Mouse (Mus musculus) cerebellum, adult 2 months (tissue): ENCODE measurements around the gene Hyal1.

Experiments used
- CTCF ChIP-seq: fragments of 200-500 bp; IDR thresholded peaks from 2 replicates; pipeline ENCODE4 v1.5.1; 2011; ENCODE audit warnings: low read depth, mild to moderate bottlenecking, control low read depth, low read length, moderate library complexity, borderline replicate concordance; ENCODE audit not compliant: insufficient read depth
- POLR2A ChIP-seq: fragments of 200-500 bp; IDR thresholded peaks from 2 replicates; pipeline ENCODE4 v1.6.1; 2011; ENCODE audit warnings: low read length, control low read depth, borderline replicate concordance; ENCODE audit not compliant: insufficient read depth

DNA sequence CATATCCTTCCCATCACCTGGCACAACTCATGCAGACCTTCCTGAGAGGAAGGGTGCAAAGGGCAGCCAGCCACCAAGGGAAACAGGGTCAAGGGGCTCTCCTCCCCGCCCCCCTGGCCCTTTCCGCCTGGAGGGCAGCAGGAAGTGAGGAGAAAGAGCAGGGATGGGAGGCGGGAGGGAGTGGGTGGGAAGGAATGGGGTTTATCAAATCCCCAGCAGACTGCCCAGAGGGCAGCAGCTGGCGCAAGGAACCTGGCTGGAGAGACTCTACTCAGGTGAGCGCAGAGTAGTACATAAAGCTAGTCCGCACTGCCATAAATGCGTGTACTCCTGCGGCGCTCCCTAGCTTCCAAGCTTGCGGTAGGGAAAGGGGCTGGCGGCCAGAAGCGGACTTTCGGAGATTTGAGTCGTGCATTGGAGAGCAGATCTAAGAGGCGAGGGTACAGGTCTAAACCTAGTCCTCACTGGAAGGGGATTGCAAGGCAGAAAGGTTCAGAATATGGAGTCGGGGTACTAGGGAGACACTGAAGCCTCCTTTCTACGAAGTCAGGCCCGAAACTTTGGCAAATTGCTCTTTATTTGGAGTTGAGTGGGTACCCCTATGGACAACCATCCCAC, 8.9 kb upstream of the Hyal1 start, which contains the start of gene Hyal2:
- TF ChIP-seq CTCF: no peak
- TF ChIP-seq POLR2A: no peak
